20 mouse cellular contexts compared by ENCODE assay signal in the genomic region with DNA sequence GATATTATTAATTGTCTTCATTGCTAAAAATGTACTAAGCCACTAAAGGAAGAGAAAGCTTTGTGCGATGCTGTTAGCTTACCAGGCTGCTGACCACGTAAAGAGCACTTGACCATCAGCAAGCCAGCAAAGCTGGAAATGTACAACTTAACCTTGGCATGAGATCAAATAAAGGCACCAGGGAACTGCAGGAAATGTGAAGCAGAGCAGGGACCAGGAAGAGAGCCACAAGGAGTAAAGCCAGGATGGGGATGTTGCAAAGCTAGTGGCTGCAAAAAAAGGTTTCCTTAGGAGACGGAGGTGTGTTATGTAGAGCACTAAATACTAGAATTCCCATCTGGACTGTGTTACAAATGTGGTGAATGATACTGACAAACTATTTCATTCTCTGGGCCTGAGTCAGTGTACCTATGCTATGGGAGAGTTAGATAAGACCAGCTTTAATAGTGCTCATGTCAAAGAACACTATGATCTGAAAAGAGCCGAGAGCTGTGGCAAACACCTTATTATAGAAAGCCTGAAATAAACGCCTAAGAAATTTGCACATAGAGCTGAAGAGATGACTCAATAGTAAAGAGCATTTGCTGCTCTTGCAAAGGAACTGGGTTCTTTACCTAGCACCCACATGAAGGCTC.
DNase-seq lines count a peak whose midpoint lies in the region; TF ChIP-seq lines count a peak whose summit lies in the region.
"Had no signal": no experiment of that assay in that cellular context is flagged by ENCODE, and none has a peak within 500 bp of the region (broad histone marks: within the 10 kb centered on the region; RNA-seq: fewer than 3 reads in every experiment).

No protein-coding gene starts in this region.

- TF ChIP-seq CTCF in heart, adult 2 months (IDR thresholded peaks at IDR 0.05), result no peak
- TF ChIP-seq CTCF in kidney, adult 2 months (conservative IDR thresholded peaks at IDR 0.05; ENCODE audit: insufficient read depth, insufficient read length, low read depth, low read length), result no peak

- H3K9ac ChIP-seq in heart, adult 2 months (ENCODE audit: low read depth, low read length), result no peak overlapping the region
- H3K9ac ChIP-seq: forebrain, embryonic 13.5 days; kidney, embryonic 15.5 days; limb, embryonic 15.5 days; liver, embryonic 14.5 days; lung, embryonic 14.5 days; midbrain, embryonic 12.5 days; neural tube, embryonic 15.5 days had no signal

- no peaks in the 10 kb centered on the region for H3K79me2 ChIP-seq in heart, adult 2 months (replicated peaks; ENCODE audit: control insufficient read depth, insufficient read depth, low read length)

- H3K4me3 ChIP-seq in heart, adult 2 months, result no peak overlapping the region
- H3K4me3 ChIP-seq in kidney, adult 2 months (ENCODE audit: insufficient read depth, low read depth, low read length), result no peak overlapping the region
- H3K4me3 ChIP-seq: forebrain, embryonic 13.5 days; kidney, embryonic 15.5 days; limb, embryonic 15.5 days; midbrain, embryonic 12.5 days; neural tube, embryonic 15.5 days had no signal

- peak; percentile 27 to 69 for DNase-seq in adrenal gland, adult (ENCODE audit: inconsistent age in 2 of 2, low spot score in 1 of 2)
- DNase-seq in adrenal gland, adult 18-20 months (ENCODE audit: low spot score in 2 of 2), result no peak
- peak; percentile 82 for DNase-seq in heart, adult 11 months
- DNase-seq in heart, adult 2 months, result no peak
- peak; percentile 14 for DNase-seq in kidney, adult 2 months
- no peak for DNase-seq in kidney, postnatal 4 days
- peak; percentile 49 for DNase-seq in right cerebral cortex, adult 18-20 months
- DNase-seq in right cerebral cortex, postnatal 25 days, result no peak
- DNase-seq: cerebellum, adult 9-10 months; gastrocnemius, postnatal 36 days; layer of hippocampus, adult 9-11 months; lung, embryonic 14.5 days had no signal

- TF ChIP-seq POLR2A in heart, adult 2 months (IDR thresholded peaks at IDR 0.05; ENCODE audit: insufficient read depth, low read depth, low read length), result no peak
- no peak for TF ChIP-seq POLR2A in kidney, adult 2 months (IDR thresholded peaks at IDR 0.05; ENCODE audit: low read depth, low read length)

- WGBS in heart, adult 2 months, result 59% methylated on average over 5 of the region's 5 CpGs
- 63% methylated on average over 5 of the region's 5 CpGs for WGBS in kidney, adult 2 months

- H3K4me1 ChIP-seq in heart, adult 2 months (ENCODE audit: control insufficient read depth, insufficient read depth, low read length), result no peaks in the 10 kb centered on the region; the same call in 1 of the 2 replicates
- no peaks in the 10 kb centered on the region for H3K4me1 ChIP-seq in kidney, adult 2 months (ENCODE audit: control insufficient read depth, insufficient read depth, low read length)
- H3K4me1 ChIP-seq: forebrain, embryonic 13.5 days; kidney, embryonic 15.5 days; limb, embryonic 15.5 days; midbrain, embryonic 12.5 days; neural tube, embryonic 15.5 days had no signal

- no peaks in the 10 kb centered on the region for H3K27me3 ChIP-seq in heart, adult 2 months (ENCODE audit: control insufficient read depth, insufficient read depth, low read length)
- H3K27me3 ChIP-seq in kidney, adult 2 months (replicated peaks; ENCODE audit: control insufficient read depth, insufficient read depth, low read length), result no peaks in the 10 kb centered on the region
- H3K27me3 ChIP-seq: forebrain, embryonic 13.5 days; kidney, embryonic 15.5 days; limb, embryonic 15.5 days; midbrain, embryonic 12.5 days; neural tube, embryonic 15.5 days had no signal

- intact Hi-C loops in heart, adult 2 months (cut with DNase I), result no loop called here

- no peak for TF ChIP-seq EP300 in heart, adult 2 months (IDR thresholded peaks at IDR 0.05; ENCODE audit: insufficient read depth, low read depth, low read length)

- no peak overlapping the region for H3K27ac ChIP-seq in heart, adult 2 months
- no peak overlapping the region for H3K27ac ChIP-seq in kidney, adult 2 months (ENCODE audit: insufficient read depth, low read depth, low read length)
- H3K27ac ChIP-seq: forebrain, embryonic 13.5 days; hindbrain, postnatal 0 days; kidney, embryonic 15.5 days; limb, embryonic 15.5 days; liver, embryonic 14.5 days; midbrain, embryonic 12.5 days; neural tube, embryonic 15.5 days; stomach, postnatal 0 days had no signal

- no peaks in the 10 kb centered on the region for H3K36me3 ChIP-seq in heart, adult 2 months (ENCODE audit: control insufficient read depth, insufficient read depth, low read length)
- no peaks in the 10 kb centered on the region for H3K36me3 ChIP-seq in kidney, adult 2 months (ENCODE audit: control insufficient read depth, insufficient read depth, low read length)
- H3K36me3 ChIP-seq: kidney, embryonic 15.5 days; limb, embryonic 15.5 days; midbrain, embryonic 12.5 days; neural tube, embryonic 15.5 days had no signal

Comparison
In these comparisons a context has a peak if more than half of its experiments do, and no peak if none do; other contexts are left out.
1. DNase-seq: peak in adrenal gland, adult (2 of 2), heart, adult 11 months (single experiment), kidney, adult 2 months (single experiment) and right cerebral cortex, adult 18-20 months (single experiment); none in adrenal gland, adult 18-20 months (0 of 2), heart, adult 2 months (0 of 2), kidney, postnatal 4 days (0 of 2) and right cerebral cortex, postnatal 25 days (single experiment).